Mouse (Mus musculus) right cerebral cortex, adult 2 months (tissue): ENCODE measurements around the gene Ptrh1.
A peak's percentile ranks its signal among the peaks of the same experiment; 100 is the strongest.

ENCODE experiments used
- DNase-seq, 2 experiments: peaks; one replicate each; pipeline ENCODE4 v3.0.0; 2021 to 2022; ENCODE audit warnings: low spot score in 2 of 2

Gene Ptrh1

GRCm38 (mm10) chr2:32795748-32796418, 20.3 kb downstream of the Ptrh1 start:
- DNase-seq, result no peak

GRCm38 (mm10) chr2:32798251-32798962, 22.8 kb downstream of the Ptrh1 start:
- peak; percentile 44 to 46 for DNase-seq

GRCm38 (mm10) chr2:32808816-32809566, 33.4 kb downstream of the Ptrh1 start:
- DNase-seq, result no peak

GRCm38 (mm10) chr2:32811959-32812358, 36.4 kb downstream of the Ptrh1 start:
- no peak for DNase-seq

- no peak for DNase-seq
These were observed 40.9 kb downstream of the Ptrh1 start for GRCm38 (mm10) chr2:32816497-32816896.

GRCm38 (mm10) chr2:32816946-32817581, 41.5 kb downstream of the Ptrh1 start:
- DNase-seq, result peak; percentile 76 to 78

GRCm38 (mm10) chr2:32817589-32817988, 42.0 kb downstream of the Ptrh1 start:
- DNase-seq, result no peak

- no peak for DNase-seq
These were observed 42.6 kb downstream of the Ptrh1 start for GRCm38 (mm10) chr2:32818208-32818607.

- DNase-seq, result peak in 1 of 2 experiments; percentile 39
These were observed 45.6 kb downstream of the Ptrh1 start for GRCm38 (mm10) chr2:32821041-32821802.

GRCm38 (mm10) chr2:32822643-32823042, 47.1 kb downstream of the Ptrh1 start:
- no peak for DNase-seq

- DNase-seq, result no peak
These were observed 47.6 kb downstream of the Ptrh1 start for GRCm38 (mm10) chr2:32823153-32823552.

- no peak for DNase-seq
These were observed 48.1 kb downstream of the Ptrh1 start for GRCm38 (mm10) chr2:32823579-32824154.

- no peak for DNase-seq
These were observed 48.6 kb downstream of the Ptrh1 start for GRCm38 (mm10) chr2:32824181-32824580.

GRCm38 (mm10) chr2:32824778-32825177, 49.2 kb downstream of the Ptrh1 start:
- DNase-seq, result no peak

GRCm38 (mm10) chr2:32825796-32826195, 50.2 kb downstream of the Ptrh1 start:
- DNase-seq, result no peak
